Mouse (Mus musculus): ENCODE measurements around the gene Rcn1. TPM values are rescaled to one million over a fixed set of nuclear protein-coding genes. Genes with fewer than 3 reads are reported as not detected.

The Rcn1 gene
- 37.3 TPM for polyA plus RNA-seq (2014; fragmentation: Illumina TruSeq; extraction: RNeasy Lipid Tissue Mini Kit (QIAGEN cat#74804); ENCODE audit: low read depth, low replicate concordance)

DNA sequence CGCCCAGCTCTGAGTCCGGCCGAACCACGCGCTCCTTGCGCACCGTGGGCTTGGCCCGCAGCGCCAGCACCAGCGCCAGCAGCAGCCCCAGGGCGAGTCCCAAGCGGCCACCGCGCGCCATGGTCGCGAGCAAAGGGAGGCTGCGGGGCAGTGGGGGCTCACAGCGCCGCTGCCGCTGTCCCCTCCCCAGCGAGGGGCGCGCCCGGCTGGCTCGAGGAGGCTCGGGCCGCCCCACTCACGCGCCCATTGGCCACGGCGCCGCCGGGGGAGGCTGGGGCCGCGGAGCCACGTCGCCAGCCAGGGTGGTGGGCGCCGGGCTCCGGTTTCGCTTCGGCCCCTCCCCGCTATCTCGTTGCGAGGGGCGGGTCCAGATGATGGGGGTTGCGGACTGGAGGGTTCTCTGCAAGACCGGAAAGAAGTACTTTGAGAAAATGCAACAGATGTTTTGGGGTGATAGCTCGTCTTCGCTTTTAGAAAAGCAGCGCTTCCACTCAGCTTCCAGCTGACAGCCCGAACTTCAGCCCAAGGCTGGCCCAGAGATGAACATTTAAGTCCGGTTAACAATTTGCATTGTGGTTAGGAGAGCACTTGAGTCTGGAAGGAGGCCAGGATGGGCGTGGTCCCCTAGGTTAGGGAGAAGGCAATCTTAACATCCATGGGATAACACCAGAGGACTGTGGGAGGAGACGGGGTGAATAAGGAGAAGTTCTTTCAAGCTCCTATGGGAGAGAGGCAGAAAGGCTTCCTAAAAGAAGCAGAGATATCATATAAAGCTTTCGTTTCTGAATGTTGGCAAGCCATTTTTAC lies at the start of gene Rcn1:
TSS of gene Rcn1 (minus strand) at position 235 of the 807 bp plus-strand sequence.

Other genes with a start within 250 kb of the Rcn1 start
- gene Them7, start 175.0 kb downstream of the Rcn1 start, polyA plus RNA-seq (2014; fragmentation: Illumina TruSeq; extraction: RNeasy Lipid Tissue Mini Kit (QIAGEN cat#74804); ENCODE audit: low read depth, low replicate concordance): not detected